Mouse (Mus musculus): ENCODE measurements around the gene Pdcd2l.
"Not testable (repeated sequence)": the region's sequence is repeated elsewhere in the genome, so short reads cannot be mapped to it uniquely, and the experiment has no call there.

Pdcd2l gene

DNA sequence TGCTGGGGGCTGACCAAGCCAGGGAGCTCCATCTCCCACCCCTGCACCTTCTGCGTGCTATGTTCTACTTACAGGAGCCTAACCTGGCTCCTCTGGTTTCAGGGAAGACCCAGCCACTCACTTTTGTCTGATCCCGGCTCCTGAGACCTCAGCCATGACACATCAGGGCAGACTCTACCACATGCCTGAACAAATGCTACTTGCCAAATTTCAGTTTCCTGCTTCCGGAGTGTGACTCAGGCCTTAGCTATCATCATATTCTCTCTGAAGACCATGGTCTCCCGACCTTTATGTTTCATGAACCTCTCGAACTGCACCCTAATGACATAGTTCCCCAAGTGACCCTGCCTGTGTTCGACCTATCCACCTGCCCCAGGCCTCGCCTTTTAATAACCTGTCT is 16.8 kb upstream of the Pdcd2l start:
- no peak for DNase-seq (ENCODE audit: low read depth)

DNA sequence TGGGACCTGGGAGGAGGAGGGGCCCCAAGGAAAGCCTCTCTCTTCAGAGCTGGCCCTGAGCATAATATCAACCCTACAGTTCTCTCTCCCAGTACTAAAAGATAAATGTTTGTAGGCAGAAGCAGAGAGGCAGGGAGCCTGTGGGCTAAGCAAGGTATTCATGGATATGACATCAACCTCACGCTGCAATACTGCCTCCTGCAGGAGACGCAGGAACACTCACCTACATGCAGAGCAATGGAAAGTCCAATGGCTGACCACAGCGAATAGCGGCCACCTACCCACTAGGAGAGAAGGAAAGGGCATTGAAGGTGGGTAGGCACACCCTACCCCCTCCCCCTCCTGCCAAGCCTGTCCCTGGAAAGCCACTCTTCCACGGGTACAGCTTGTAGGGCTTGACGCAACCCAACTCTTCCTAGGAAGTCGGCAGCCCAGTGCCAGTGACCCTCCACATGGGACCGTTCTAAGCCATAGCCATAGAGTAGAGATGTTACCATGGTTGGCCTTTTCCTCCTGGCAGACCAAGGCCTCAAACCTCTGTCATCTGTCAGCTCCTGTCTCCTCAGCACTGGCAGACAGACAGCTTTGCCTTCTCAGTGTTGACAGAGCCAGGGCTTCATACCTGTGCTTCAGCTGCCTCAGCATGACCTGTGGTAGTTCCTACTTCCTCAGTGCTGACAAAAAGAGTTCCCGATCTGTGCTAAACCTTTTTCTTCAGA is 11.7 kb upstream of the Pdcd2l start:
- DNase-seq (ENCODE audit: low read depth): no peak

DNA sequence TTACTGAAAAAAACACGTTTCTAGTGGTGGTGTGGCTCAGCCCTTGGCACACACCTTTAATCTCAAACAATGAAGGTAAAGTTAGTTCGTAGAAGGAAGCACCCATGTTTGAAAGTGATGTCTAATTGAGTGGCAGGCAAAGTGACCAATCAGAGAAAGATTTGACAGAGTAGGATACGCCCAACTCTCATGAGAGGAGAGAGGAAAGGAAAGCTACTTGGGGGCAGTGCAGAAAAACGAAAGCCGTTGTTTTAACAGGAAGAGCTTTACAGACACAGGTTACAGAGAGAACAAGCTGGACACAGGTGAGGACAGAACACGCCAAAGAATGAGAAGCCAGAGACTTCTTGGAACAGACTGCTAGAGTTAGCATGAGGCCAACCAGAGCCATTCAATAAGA is 9.9 kb upstream of the Pdcd2l start:
- no peak for DNase-seq (ENCODE audit: low read depth)

DNA sequence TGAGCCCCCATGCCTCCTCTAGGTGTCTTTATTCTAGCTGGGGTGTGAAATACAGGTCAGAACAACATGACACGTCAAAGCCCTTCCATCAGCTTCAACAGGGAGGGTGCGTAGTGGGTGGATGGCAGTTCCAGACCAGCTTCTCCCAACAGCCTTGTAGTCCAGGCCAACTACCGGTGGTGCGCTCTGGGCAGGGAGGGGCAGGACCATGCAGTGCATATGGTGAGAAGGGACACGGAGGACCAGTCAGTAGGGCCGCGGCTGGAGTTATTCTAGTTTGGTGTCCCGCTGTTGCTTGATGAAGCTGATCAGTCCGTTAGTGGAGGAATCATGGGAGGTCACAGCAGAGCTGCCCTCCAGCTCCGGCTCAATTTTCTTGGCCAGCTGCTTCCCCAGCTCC is 5.7 kb upstream of the Pdcd2l start:
- not testable (repeated sequence) for DNase-seq (ENCODE audit: low read depth)

DNA sequence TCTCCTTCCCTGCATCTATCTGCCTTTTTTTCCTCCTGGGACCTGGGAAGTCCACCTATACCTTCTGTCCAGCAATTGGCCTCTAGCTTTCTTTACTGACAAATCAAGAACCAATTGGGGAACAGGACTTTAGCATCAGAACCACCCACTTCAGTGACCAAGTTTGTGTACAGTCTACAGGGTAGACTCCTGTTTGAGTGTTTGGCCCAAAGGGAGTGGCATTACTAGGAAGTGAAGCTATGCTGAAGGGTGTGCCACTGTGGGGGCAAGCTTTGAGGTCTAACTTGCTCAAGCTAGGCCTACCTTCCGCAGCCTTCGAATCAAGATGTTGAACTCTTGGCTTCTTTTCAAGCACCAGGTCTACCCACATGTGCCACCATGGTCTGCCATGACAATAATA is 4.4 kb upstream of the Pdcd2l start:
- no peak for DNase-seq (ENCODE audit: low read depth)

DNA sequence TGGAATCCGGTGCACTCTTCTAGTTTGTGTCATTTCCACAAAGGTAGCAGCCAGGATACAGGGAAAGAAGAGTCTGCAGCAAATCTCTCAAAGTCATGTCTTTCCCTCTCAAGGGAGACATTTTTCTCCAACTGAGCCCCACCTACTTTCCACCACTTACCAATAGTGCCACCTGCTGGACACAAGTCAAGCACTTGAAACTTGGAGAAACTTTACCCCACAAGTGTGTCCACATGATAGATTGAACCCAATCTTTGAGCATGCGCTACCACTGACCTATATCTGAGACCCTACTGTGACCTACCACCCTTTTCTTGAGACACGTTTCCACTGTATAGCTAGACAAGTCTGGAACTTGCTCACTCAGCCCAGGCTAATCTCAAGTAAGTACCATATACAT is 1.9 kb upstream of the Pdcd2l start:
- DNase-seq (ENCODE audit: low read depth): peak; percentile 85

DNA sequence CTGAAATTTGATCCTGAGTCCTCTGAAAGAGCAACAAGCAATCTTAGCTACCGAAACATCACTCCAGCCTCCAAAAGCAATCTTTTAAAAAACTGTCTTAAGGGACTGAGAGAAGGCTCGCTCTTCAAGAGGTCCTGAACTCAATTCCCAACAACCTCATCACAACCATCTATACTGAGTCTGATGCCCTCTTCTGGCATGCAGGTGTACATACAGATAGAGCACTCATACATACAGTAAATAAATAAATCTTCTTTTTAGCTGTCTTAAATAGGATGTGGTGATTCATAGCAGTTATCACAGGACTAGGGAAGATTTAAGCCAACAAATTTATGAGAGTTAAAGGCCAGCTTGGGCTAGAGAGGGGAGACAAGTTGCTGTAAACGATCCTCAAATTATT is 829 bp downstream of the Pdcd2l start:
- DNase-seq (ENCODE audit: low read depth): no peak

DNA sequence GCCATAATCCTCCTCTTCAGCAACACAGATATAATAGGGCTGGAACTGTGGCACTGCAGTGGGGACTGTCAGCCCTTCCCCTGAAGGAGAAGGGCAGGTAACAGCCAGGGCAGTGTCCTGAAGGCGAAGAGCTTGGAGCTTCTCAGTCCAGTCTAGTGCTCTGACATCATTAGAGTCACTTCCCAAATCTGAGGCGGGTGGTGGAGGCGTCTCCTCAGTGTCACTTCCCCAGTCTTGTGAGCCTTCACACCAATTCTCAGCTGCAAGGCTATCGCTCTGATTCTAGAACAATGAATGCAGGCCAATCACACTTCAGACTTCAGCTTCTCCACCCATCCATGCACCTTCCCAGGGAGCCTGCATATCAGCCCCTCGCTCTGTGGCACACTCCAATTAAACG is 3.6 kb downstream of the Pdcd2l start:
- no peak for DNase-seq (ENCODE audit: low read depth)

DNA sequence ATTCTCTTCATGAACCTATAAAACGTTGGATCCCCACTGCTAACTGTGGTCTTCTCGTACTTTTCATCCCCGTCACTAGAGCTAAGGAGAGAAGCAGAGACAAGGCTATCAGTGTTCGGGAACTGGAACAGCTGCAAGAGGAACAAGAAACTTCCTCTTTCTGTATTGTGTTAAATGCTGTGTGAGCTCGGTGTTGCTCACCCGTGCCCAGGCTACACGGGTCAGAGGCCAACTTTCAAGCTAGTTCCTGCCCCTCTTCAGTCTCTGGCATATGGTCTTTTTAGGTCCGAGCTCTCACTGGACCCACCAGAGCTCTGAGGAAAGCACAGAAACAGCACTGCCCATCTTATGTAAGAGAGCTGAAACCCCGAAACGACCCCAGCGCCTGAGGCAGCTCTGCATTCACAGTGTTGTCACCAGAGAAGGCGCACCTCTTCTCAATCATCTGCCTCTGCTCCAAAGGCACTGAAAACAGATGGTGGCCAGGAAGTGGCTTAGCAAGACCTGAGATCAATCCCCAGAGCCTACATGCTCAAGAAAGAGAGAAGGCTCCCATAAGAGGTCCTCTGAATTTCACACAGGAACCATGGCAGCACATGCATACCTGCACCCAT is 7.0 kb downstream of the Pdcd2l start:
- no peak for DNase-seq (ENCODE audit: low read depth)

DNA sequence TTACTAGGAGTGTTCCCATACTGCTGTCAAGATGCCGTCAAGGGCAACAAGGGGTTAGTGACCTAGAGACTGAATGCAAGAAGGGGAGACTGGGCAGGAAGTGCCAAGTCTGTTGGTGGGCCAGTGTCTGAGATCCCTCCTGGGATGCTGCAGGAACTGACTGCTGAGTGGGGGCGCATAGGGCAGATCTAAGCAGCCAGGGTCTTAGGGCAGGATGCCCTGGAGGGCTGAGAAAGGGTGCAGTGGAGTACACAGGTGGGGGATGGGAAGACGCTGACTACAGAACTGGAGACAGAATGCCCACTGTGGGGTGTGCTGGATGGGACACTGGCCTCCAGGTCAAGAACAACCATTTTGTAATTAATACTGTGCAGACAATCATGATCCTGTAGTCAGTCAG is 12.7 kb downstream of the Pdcd2l start:
- no peak for DNase-seq (ENCODE audit: low read depth)

DNA sequence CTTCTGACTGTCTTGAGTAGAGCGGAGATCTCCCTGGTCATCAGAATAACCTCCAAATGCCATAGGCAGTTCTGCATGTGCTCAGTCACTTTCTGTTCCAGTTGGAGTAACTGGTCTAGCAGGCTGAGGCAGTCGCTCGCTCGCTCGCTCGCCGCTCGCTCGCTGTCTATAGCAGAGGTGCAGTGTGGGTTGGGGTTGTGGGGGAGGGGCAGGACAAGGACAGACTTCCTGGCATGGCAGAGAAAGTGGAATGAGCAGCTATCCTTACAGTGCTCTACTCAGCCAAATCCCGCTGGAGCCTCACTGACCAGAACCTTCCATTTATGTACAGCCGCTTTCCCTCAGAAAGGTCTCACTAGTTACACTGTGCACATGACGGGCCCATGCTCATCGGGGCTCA is 13.1 kb downstream of the Pdcd2l start:
- DNase-seq (ENCODE audit: low read depth): no peak

DNA sequence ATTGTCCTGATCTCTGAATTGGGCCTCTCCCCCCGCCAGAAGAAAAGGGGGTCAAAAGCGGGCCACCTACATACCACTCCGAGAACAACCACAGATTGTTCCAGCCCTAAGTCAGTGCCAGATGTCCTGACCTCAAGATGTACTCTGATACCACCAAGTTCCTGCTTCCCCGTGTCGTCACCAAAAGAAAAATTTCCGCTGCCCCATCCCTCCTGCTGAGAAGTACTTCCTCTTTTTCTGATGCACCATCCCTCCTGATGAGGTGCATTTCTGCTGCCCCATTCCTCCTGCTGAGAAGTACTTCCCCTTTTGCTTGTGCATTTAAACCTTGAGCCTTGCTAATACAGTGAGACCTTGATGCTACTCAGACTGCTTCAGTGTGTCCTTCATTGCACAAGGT is 20.2 kb downstream of the Pdcd2l start:
- not testable (repeated sequence) for DNase-seq (ENCODE audit: low read depth)

DNA sequence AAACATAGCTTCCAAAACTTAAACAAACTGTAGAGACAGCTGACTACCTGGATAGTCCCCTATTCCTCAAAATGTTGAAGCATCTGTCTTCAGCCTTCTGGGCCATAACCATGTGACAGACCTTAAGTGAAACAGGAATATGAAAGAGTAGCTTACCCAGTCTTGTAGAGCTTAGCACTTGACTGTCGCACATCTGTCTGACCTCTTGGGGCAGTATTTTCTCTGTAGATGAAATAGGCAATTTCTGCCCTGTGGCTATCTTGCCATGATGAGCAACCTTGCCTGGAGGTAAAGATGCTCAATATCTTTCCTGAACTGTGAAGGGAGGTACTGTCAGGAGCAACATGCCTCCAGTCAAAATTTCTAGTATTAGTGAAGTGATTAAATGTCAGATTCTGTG is 24.2 kb downstream of the Pdcd2l start:
- DNase-seq (ENCODE audit: low read depth): peak; percentile 23

DNA sequence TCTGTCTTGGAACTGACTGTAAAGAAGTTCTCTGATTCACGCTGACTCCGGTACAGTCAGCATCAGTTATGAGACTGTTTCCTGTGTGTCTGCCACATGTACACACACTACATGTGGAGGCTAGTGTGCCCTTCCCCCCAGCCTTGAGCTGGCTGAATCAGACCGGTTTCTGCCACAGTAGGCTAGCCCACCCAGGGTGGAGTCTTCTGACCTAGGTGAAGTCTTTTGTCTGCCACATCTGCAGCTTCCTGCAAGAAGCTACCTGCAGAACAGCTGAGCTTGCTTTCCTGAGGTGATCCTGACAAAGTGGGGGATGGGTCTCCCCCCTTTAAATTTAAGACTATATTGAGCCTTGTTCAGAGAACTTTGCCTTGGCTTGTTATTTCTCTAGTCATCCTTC is 27.0 kb downstream of the Pdcd2l start, which contains the start of gene Uba2:
TSS of gene Uba2 (minus strand) at position 146 of the 400 bp plus-strand sequence.
- no peak for DNase-seq (ENCODE audit: low read depth)

DNA sequence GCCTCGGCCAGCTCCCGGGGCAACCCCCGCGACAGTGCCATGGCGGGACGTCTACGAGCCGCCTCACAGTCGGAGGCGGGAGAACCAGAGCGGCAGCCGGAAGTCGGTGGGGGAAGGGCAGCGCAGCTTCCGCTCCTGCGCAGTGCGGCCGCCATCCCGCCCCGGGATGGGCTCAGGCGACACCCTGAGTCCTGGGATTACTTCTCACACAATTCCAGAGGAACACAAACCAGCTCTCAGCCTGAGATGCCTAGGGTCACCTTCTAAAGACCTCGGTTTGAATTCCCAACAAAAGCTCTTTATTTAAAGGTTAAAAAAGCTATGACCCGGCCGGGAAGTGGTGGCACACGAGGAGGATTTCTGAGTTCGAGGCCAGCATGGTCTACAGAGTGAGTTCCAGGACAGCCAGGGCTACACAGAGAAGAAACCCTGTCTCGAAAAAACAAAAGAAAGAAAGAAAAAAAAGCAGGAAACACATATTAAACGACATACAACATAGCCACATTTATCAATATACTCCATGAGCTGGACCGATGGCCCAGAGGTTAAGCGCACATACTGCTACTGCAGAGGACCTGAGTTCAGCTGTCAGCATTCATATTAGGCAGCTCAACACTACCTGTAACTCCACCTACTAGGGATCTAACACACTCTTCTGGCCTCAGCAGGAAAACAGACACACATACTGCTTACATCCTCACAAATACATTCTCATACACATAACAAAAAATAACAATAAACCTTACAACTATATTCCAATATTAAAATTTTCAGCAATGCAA is 27.8 kb downstream of the Pdcd2l start:
- DNase-seq (ENCODE audit: low read depth): peak; percentile 91

DNA sequence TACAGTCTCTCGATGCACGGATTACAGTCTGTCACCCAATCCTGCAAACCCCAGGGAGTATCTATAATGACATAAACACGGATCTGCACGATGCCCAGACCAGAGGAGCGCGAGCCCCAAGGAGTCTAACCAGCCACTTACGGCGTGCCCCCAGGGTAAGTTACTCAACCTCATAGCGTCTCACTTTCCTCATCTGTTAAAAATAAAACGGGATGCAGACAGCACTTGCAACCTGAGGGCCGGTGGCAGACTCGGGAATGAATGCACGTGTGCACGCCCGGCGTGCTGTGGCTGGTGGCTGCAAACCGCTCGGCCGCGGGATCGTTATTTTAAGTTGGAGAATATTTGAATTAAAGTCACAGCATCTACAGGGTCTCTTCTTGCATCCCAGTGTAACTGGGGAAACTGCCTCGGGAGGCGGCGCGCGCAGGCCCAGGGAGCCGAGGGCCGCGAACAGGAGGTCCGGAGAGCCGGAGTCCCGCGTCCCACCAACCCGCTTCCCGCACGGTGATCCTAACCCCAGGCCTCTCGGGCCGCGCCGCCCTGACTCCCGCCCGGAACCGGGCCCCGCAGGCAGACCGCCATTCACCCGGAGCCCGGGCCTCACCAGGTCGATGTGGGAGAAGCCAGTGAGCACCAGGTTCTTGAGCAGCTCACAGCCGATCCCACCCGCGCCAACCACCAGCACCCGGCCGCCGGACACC is 28.5 kb downstream of the Pdcd2l start:
- no peak for DNase-seq (ENCODE audit: low read depth)

DNA sequence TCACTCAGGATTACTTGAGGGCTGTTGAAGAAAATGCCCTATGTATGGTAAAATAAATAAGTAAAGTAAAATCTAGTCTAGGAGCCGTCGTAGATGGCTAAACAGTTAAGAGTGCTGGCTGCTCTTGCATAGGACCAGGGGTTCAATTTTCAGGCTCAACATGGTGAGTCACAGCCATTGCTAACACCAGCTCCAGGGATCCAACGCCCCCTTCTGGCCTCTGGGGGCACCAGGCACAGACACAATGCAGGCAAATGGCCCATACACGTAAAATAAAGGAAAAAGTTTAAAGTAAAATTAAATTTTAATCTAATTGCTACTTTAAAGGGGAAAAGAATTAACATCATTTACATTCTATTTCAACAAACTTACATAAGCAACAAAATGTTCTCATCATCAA is 29.6 kb downstream of the Pdcd2l start:
- peak; percentile 70 for DNase-seq (ENCODE audit: low read depth)

DNA sequence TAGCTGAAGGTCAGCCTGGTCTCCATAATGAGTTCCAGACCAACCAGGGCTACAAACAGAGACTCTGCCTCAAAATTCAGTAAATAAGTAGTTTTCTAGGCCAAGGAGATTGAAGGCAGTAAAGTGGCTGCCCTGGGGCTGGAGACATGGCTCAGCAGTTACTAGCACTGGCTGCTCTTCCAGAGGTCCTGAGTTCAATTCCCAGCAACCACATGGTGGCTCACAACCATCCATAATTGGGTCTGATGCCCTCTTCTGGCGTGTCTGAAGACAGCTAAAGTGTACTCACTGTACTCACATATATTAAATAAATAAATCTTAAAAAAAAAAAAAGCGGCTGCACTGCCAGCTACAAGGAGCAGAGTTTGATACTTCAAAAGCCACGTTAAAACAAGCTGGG is 30.5 kb downstream of the Pdcd2l start:
- peak; percentile 18 for DNase-seq (ENCODE audit: low read depth)

DNA sequence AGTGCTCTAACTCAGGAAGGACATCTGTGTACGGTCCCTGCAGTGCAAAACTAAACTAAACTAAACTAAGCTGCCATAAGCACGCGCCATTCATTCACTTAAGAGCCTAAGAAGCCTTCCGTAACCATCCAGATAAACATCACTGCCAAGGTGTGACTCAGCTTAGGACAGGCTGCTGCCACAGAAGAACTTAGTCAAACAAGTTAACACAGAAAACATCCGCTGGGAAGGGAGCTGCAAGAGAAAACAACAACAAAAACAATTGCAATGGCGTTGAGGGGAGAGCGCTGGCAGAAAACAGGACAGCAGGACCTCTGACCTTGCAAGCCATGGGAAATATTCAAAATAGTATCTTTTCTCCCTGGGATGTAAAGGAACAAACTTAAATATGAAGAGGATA is 31.8 kb downstream of the Pdcd2l start:
- no peak for DNase-seq (ENCODE audit: low read depth)

DNA sequence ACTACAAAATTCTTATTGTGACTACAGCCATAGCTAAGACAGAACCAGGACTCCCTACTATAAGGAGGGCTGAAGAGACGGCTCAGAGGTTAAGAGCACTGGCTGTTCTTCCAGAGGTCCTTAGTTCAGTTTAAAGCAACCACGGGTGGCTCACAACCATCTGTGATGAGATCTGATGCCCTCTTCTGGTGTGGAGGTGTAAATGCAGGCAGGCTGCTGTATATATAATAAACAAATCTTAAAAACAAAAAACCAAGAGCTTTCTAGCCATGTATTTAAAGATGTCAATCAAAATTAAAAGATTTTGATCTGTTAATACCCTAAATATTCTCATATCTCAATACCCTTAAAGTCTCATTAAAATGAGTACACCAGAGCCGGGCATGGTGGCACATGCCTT is 37.3 kb downstream of the Pdcd2l start:
- DNase-seq (ENCODE audit: low read depth): no peak

DNA sequence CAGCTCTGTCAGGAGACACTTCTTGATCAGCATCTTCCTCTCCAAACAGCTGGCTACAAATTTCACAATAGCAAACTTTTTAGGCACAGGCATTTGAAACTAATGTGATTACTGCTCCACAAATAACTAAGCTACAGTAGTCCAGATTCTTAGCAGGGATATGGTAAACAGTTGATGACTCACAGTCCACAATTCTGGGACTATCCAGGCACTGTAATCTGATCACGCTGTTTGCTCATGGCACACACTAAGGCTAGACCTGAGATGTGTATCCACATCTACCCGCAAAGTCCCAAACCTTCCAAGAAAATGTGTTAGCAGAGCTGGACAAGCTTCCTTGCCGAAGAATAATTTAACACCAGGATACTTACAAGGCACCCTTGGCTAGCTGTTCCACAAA is 38.5 kb downstream of the Pdcd2l start:
- no peak for DNase-seq (ENCODE audit: low read depth)

DNA sequence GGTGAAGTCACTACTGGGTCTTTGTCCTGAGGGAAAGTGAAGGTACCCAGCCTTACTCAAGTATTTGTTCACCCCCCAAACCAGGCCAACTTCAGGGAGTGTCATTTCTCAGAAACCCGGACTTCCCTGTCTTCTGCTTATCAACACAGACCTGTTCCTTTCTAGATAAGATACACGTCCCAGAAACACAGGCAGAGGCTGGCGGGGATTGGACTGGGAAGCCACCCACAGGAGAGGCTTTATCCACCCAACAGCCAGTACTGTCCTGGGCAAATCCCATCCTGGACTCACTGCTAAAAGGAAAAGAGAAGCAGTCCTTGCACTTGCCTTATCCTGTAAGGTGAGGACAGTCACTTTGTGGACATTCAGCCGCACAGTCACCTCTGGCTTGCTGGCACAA is 49.3 kb downstream of the Pdcd2l start:
- DNase-seq (ENCODE audit: low read depth): no peak

DNA sequence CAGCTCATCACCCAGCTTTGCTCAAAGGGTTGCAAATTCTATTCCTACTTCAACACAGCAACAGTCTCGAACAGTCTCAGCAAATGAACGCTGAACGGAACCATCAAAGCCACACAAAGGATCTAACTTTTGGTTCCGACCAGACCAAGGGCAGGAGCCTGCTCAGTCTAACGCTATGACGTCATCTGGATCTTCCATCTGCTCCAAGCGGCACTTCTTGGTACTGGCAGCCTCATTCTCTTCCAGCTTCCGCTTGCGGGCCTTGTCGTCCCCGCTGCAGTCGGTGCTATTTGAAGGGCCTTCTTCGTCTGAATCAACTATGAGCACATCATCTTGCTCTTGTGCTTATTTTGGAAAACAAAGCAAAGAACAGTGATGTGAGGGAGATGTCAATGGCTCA is 55.3 kb downstream of the Pdcd2l start:
- no peak for DNase-seq (ENCODE audit: low read depth)
